Mouse (Mus musculus): ENCODE measurements around the gene Shisa4. TPM values are rescaled to one million over a fixed set of nuclear protein-coding genes. Genes with fewer than 3 reads are reported as not detected.
"Not testable (repeated sequence)": the region's sequence is repeated elsewhere in the genome, so short reads cannot be mapped to it uniquely, and the experiment has no call there.

The Shisa4 gene
- total RNA-seq (2021) = 100 to 1,000 TPM; 130 to 131 TPM
- long read RNA-seq, experiment 1, transcript Shisa4-202 (2 exons, 851 nt) = minor isoform, 7 of 92 reads
- long read RNA-seq, experiment 1, transcript Shisa4-201 (5 exons, 1,763 nt) = major isoform, 63 of 92 reads
- long read RNA-seq, experiment 1, partial matches to known transcripts = 9 of 92 reads
- long read RNA-seq, experiment 1, other reads (novel, unspliced or antisense) = 12 of 92 reads
- long read RNA-seq, experiment 2, transcript Shisa4-201 (5 exons, 1,763 nt) = major isoform, 96 of 126 reads
- long read RNA-seq, experiment 2, partial matches to known transcripts = 10 of 126 reads
- long read RNA-seq, experiment 2, other reads (novel, unspliced or antisense) = 12 of 126 reads

- peak; percentile 75 to 86 for DNase-seq (ENCODE audit: low spot score in 2 of 2)
Observed at GRCm38 (mm10) chr1:135374868-135375581, at the start of gene Shisa4. Shisa4 (minus strand) TSS chr1:135375237.

- no peak for DNase-seq (ENCODE audit: low spot score in 2 of 2)
Observed at GRCm38 (mm10) chr1:135422772-135423171, 47.7 kb upstream of the Shisa4 start.

DNA sequence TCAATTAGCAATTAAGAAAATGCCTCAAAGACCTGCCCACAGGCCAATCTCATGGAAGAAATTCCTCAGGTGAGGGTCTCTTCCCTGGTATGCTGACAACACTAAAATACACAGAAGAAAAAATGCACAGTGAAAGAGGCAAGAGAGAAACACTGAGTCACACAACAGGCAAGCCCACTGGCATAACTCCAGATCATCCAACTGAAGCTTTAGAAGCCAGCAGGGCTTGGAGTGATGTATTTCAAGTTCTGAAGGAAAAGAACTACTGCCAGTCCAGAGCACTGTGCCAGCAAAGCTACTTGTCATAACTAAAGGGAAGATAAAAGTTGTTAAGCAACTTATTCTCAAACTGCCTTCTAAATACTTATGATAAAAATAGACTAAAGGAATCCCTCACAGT lies 39.0 kb upstream of the Shisa4 start:
- DNase-seq (ENCODE audit: low spot score in 2 of 2) = no peak

GRCm38 (mm10) chr1:135412130-135412529 lies 37.1 kb upstream of the Shisa4 start:
- DNase-seq (ENCODE audit: low spot score in 2 of 2) = no peak

- no peak for DNase-seq (ENCODE audit: low spot score in 2 of 2)
Observed at GRCm38 (mm10) chr1:135410967-135411366, 35.9 kb upstream of the Shisa4 start.

GRCm38 (mm10) chr1:135408973-135409372 lies 33.9 kb upstream of the Shisa4 start:
- DNase-seq (ENCODE audit: low spot score in 2 of 2) = no peak

GRCm38 (mm10) chr1:135405356-135405755 lies 30.3 kb upstream of the Shisa4 start:
- no peak for DNase-seq (ENCODE audit: low spot score in 2 of 2)

GRCm38 (mm10) chr1:135401452-135402110 lies 26.5 kb upstream of the Shisa4 start:
- no peak for DNase-seq (ENCODE audit: low spot score in 2 of 2)

- no peak for DNase-seq (ENCODE audit: low spot score in 2 of 2)
Observed at GRCm38 (mm10) chr1:135399466-135399865, 24.4 kb upstream of the Shisa4 start.

DNA sequence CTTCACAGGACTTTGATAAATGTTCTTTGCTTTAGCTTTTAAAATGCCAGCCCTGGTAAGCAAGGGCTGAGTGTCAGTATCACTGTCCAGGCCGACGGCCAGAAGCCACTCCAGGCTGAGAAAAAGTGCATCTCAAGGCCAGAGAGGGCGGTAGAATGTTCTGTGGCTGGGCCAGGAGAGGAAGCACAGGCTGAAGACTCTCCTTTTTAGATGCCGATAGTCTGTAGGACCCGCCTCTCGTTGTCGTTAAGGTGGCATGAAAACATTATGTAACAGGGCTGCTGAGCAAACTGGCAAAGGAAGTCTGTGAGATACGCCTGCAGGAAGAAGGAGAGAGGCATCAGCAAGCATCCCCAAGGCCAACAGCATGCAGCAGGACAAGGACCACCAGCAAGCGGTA lies 10.1 kb upstream of the Shisa4 start:
- DNase-seq (ENCODE audit: low spot score in 2 of 2) = no peak

GRCm38 (mm10) chr1:135384171-135384570 lies 9.1 kb upstream of the Shisa4 start:
- no peak for DNase-seq (ENCODE audit: low spot score in 2 of 2)

DNA sequence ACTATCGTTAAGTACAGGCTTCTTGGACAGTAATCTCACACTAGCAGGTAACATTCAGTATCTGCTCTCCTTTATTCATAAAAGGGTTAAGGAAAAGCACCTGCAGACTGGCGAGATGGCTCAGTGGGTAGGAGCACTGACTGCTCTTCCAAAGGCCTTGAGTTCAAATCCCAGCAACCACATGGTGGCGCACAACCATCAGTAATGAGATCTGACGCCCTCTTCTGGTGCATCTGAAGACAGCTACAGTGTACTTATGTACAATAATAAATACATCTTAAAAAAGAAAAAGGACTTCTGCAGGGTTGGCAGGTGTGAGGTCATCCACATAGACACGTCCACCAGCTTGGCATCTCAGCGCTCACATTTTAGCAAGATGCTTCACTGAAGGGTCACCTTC lies 6.5 kb upstream of the Shisa4 start:
- DNase-seq (ENCODE audit: low spot score in 2 of 2) = not testable (repeated sequence)

DNA sequence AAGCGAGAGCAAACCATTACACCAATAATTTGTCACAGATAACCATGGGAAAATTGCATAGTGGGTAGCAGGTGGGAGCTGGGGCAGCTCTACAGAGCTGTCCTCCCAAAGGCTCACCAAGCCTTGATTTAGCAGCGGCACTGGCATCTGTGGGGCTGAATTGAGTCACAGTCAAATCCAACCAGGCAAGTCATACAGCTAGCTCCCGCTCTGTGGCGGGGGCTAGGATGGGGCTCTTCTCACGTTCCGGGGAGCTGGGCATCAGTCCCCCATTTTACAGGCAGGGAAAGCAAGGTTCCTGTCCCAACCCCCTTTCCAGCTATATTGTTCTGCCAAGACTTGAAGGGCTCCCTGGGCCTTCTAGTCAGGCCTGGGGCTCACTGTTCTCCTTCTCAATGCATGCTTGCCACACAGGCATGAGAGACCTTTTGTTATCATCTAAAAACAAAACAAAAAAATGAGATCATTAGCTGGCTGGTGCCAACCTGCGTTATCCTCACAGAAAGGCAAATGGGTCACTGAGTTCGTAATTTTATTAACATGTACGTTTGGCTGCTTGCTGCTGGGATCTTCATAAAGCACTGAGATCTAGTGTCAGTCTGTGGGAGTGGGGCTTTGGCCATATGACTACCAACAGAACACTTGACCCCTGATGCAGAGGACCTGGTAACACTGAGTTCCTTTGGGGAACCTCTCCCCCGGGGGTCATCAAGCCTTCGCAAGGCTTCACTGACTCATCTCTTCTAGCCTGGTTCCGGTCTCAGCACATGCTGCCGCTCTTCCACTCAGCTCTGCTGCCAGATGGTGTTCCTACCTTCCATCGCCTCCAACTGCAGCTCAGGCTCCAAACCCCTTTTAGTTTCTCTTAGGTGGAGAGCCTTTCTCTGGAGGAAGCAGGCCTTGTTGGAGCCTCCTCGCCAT lies 5.3 kb upstream of the Shisa4 start:
- DNase-seq (ENCODE audit: low spot score in 2 of 2) = peak in 1 of 2 experiments; percentile 59

- no peak for DNase-seq (ENCODE audit: low spot score in 2 of 2)
Observed at GRCm38 (mm10) chr1:135379048-135379447, 4.0 kb upstream of the Shisa4 start.

- DNase-seq (ENCODE audit: low spot score in 2 of 2) = no peak
Observed at GRCm38 (mm10) chr1:135378576-135378975, 3.5 kb upstream of the Shisa4 start.

- no peak for DNase-seq (ENCODE audit: low spot score in 2 of 2)
Observed at GRCm38 (mm10) chr1:135374175-135374867, 716 bp downstream of the Shisa4 start.

DNA sequence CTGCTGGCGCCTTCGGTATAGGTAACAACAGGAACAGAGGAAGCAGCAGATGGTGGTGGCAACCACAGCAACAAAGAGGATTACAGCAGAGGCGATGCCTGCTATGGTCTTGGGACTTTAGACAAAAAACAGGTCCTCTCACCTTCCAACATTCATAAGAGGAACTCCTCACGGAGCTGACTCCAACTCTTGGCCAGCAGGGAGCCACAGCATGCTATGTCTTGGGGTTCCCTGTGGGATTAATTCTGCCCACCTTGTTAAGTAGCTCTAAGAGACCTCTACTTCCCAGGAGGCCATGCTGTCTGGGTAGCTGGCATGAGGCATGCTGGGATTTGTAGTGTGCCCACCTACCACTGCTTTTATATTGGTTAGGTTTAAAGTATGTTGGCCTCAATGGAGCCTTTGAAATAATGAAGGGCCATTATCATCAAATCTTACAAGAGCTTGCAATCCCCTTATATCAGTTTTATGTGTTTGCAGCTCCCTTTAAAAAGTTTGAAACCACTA lies 1.8 kb downstream of the Shisa4 start:
- no peak for DNase-seq (ENCODE audit: low spot score in 2 of 2)

GRCm38 (mm10) chr1:135369415-135369814 lies 5.6 kb downstream of the Shisa4 start:
- no peak for DNase-seq (ENCODE audit: low spot score in 2 of 2)

DNA sequence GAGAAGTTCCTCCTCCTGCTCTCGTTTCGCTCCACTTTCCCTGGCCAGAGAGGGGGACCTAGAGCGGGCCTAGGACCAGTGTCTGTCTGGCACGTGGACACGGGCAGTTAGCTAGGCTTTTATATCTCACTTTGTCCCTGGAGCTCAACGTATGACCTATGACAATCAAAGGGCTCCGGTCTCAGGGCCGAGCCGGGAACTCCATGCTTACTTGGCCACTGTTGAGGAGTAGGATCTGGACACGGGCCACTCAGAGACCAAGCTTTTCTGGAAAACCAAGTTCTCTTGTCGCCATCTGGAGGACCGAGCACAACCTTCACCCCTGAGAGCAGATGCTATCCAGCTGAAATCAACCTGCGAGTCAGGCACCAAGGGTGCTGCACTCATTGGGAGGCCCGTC lies 6.1 kb downstream of the Shisa4 start:
- DNase-seq (ENCODE audit: low spot score in 2 of 2) = peak; percentile 46 to 67

DNA sequence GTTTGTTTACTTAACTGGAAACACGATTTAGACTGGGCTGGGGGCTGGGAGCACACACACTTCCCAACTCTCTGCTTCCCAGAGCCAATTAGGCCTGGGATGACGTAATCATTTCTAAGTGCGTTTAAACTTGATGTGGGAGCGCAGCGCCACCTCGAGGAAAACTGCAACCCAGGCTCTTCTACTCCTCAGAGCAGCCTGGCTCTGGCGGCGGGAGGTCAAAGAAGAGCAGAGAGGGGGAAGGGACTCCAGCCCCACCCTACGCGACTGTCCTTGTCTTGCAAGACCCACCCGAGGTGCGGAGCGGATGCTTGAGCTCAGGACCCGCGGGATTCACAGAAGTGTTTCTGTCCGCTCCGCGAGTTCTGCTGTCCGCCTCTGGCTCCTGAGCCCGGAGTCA lies 6.8 kb downstream of the Shisa4 start:
- peak; percentile 89 to 94 for DNase-seq (ENCODE audit: low spot score in 2 of 2)

Measured in layer of hippocampus, postnatal 14 days (tissue).